Mouse (Mus musculus) spleen, embryonic (tissue): Measurements from ENCODE around the gene Gm10663.

Experiments
- CTCF ChIA-PET: fragments of 350-600 bp; sonication (Branson Sonifier 250); formaldehyde crosslinking; loops from one replicate; lab custom pipeline; 2022; lab: Charles Lee

Gm10663 gene

DNA sequence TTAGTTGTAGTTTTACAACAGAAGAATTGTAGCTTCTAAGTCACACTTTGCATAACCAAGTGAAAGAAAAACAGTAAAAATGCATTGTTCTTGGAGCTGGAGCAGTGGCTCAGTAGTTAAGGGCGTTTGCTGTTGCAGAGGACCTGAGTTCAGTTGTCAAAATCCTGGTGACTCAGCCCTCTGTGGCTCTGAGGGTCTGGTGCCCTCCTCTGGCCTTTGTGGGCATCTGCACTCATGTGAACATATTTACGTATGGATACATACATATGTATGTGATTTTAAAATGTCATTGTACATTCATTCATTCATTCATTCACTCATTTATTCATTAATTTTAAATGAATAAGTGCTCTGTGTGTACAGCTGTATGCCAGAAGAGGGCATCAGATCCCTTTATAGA is 10.8 kb downstream of the Gm10663 start:
- CTCF ChIA-PET, result no interaction called here

DNA sequence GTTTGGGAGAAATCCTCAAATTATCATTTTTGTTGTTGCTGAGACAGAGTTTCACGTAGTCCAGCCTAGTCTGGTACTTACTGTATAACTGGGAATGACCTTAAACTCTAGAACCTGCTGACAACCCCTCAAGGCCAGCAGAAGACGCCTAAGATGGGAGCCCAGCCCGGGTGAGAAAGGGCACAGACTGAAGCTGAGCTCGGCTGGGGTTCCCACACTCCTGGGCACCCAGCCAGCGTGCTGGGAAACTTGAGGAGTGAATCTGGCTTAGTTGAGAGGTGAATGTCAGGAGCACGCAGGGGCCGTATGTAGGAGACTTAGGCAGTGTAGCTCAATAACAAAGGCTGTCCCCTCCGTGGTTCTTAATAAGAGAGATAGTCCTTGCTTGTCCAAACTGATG is 12.9 kb downstream of the Gm10663 start:
- CTCF ChIA-PET, result no interaction called here

DNA sequence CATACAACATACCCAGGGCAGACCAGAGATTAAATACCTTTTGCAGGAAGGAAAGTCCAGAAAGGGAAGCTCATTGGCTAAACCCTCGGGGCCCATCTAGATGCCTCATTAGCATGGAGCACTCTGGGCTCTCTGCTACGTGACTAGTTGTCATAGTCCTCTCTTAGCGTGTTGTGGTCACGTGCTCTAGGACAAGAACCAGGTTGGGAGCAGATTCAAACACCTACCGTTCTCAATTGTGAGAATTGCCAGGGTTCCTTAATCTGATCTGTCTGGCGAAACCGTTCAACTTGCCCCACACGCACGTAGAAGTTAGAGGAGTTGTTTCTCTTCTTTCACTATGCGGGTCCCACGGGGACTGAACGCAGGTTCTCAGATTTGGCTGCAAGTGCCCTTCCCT is 13.3 kb downstream of the Gm10663 start:
- CTCF ChIA-PET, result no interaction called here

DNA sequence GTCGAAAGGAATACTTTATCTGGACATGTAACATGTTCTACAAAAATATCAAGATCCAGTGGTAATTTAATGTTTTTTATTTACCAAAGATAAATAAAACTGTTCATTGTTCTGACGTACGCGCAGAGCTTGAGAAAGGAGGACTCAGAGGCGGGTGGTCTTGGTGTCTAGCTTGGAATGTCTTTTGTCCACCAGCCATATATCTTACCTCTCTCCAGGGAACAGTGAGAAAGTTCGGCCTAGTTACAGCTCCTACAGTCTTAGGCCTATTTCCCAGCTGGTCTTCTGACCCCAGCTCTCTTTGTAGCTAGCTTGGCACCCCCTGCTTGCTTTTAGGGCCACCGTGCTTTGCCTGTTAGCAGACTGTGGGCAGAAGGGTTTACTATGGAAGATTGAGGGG is 14.9 kb downstream of the Gm10663 start:
- CTCF ChIA-PET, result no interaction called here

DNA sequence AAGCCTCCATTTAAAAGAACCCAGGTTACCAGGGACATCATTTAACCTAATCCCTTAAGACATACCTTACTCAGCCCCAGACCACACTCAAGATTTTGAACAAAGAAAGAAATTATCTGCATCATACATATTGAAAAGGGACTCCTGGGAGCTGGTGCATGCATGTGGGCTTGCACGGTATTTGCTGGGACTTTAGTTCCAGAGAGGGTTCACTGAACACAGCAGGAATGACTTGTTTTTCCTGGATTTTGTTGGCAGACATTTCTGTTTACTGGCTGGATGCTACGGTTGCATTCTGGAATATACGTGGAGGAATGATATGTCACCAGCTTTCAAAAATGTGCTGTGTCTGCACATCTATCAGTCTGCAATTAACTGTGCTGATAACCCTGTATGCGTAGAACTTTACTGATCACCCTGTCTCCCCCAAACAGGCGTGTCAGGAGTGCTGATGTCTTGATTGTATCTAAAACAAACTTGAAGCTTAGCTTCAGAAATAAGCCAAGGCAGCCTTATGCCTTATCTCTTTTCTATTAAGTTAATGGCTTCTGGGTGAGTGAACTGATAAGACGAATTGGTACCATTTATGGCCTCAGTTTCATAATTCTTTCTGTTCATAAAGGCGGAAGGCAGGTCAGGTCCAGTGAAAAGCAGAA is 23.1 kb downstream of the Gm10663 start:
- CTCF ChIA-PET, result no interaction called here

DNA sequence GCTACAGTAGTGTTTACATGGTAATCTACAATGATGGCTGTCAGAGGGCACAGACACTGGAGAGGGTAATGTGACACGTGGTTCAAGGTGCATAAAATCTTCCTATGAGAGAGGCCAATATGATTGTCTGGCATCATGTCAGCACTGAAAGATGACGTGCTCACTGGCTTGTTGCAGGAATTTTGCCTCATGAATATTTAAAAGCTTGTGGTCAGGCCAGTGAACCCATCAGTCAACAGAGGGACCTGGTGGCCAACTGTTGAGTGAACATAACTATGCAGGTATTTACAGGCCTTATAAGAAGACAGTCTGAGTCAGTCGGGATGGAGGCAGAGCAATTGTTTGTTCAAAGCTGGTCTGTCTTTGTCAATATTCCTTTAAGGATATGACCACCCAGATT is 24.9 kb downstream of the Gm10663 start:
- CTCF ChIA-PET, result no interaction called here

DNA sequence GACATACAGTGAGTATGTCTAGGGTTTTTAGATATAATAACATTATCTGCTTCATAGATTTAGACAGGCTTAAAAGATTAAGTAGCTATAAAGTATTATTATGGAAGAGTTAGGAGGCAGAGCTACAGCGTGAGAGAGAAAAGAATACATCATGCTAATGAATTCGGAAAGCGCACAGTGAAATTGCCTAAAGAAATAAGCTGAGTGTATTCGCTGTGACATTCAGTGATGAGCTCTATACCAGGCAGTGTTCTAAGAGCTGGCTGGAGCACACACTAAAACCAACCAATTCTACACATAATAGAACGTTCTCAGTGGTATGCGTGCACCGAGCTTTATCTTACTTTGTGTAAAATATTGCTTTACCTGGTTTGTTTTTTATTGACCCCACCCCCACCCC is 28.8 kb downstream of the Gm10663 start:
- CTCF ChIA-PET, result no interaction called here

DNA sequence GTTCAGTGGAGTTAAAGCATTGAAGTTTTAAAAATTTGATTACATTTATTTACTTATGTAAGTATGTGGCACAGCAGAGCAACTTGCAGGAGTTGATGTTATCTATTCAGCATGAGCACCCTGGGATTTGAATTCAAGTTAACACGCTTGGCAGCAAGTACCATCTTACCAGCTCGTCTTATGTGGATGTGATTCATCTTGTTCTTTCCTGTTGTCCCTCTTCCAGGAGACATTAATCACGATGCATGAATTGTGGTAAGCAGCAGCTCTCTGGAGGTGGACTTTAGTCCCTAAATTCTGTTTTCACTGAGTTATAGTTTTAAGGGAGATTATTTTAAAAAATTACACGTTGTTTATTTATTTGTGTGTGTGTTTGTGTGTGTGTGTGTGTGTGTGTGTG is 29.2 kb downstream of the Gm10663 start:
- CTCF ChIA-PET, result no interaction called here

DNA sequence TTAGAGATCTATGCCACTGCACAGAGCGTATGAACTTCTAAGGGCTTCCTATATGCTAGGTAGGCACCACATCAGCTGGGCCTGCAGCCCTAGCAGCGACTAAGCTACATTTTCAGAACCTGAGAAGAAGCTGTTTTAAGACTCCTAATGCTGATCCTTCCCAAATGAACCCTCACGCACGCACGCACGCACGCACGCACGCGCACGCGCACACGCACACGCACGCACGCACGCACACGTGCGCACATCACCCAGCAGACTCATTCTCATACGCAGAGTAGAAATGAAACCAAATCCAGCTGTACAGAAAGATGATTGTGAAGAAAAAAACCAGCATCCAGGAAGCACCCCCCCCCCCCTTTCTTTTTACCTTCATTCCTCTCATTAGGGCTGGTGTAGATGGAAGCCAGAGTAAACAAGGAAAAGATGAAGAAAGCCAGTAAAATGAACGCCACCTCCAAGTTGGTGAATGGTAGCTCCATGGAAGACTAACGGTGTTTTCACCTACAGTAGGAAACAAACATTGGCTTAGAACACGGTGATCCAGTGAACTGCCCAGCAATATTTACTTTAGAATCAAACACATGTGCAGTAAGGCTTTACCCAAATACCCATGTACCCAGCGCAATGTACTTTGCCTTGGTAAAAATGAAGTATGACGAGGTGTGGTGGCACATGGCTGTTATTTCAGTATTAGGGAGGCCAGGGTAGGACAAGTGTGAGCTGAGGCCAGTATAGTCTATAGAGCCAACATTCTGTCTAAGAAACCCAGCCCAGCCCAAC is 33.3 kb downstream of the Gm10663 start:
- CTCF ChIA-PET, result no interaction called here

DNA sequence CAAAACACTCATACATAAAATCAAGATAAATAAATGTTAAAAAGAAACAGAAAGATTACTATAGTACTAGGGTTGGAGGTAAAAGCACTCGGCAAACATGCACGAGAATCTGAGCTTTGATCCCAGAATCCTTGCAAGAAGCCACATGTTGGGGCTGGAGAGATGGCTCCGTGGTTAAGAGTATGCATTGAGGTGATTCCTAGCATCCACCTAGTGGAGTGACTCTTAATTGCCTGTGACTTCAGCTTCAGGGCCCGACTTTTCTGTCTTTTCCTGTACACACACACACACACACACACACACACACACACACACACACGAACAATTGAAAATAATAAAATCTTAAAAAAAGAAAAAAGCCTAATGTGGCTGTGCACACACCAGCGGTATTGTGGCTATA is 34.1 kb downstream of the Gm10663 start:
- CTCF ChIA-PET, result no interaction called here

DNA sequence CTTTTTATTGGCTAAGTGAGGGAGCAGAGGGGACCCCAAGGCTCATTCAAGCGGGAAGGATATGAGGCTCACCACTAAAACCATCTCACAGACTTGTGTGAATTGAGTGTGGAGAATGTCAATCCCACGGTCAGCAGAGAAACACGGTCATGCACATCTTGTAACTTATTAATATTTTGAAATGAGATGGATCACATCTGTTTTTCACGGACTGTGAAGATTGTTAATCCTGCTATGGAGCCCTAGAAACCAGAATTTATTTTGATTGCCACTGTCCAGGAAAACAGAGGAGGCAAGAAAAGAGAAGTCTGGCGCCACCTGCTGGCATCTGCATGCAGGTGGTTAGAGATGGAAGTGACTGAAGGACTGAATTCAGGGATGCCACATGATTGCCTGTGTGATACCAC is 35.5 kb downstream of the Gm10663 start:
- CTCF ChIA-PET, result no interaction called here

DNA sequence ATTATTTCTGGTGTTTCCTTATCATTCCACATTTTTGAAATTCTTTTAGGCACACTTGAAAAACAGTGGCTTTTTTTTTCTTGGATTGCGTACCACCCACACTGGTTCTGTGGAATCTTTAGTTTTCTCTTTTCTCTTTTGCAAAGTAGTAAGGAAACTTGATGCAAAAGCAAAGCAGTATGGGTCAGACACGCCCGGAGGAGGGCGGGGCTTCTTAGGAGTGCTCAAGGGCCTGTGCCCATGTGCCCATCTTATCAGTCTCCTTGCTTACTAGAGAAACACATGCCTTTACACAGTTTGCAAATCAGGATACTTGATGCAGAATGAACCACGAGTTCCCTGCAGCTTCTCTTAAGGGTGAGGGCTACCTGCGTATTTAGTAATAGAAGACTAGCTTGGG is 37.3 kb downstream of the Gm10663 start:
- CTCF ChIA-PET, result no interaction called here

DNA sequence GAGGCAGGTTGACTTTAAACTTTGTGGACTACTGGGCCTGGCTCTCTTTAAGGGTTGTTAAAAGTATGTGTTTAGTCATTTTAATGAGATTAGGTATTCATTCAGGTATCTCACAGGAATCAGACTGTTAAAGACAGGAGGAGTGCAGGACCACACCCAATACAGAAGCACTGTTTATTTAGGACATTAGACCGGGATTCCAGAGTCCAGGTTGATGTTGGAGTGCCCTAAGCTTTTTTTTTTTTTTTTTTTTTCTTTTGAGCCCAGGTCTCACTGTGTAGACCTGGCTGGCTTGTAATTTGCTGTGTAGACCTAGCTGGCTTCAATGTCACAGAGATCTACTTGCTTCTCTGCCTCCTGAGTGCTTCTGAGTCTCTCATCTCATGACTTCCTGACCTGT is 51.2 kb downstream of the Gm10663 start:
- CTCF ChIA-PET, result no interaction called here

DNA sequence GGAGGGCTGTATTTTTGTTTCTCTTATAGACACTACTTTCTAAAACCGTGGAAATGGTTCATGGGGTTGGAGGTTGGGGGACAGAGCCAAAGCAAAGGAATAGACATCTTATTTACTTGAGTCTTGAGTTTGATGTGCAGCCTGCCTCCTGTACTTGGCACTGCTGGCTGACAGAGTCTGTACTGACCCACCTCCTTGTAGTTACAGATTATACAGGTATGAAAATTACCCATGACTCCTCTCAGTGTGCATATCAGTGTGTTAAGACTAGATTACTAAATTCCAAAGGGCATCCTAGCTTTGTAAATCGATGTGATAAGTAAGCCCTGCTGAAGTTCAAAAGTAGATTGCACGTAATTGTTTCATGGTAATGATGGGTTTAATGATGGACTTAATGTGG is 51.6 kb downstream of the Gm10663 start:
- CTCF ChIA-PET, result no interaction called here
